Mouse (Mus musculus) stomach, postnatal 0 days (tissue): ENCODE data around the gene Nsg2.

Experiments used
- CTCF ChIP-seq: IDR thresholded peaks from 2 replicates; pipeline ENCODE4 v1.5.1; 2016; ENCODE audit warnings: antibody characterized with exemption, low read depth, mild to moderate bottlenecking, moderate library complexity
- EP300 ChIP-seq: optimal IDR thresholded peaks from 2 replicates; pipeline ENCODE3; 2016; ENCODE audit warnings: antibody characterized with exemption

- TF ChIP-seq CTCF (no peak), EP300 (no peak)
These were observed 26.1 kb upstream of the Nsg2 start for GRCm38 (mm10) chr11:31974132-31974531.
